Mouse (Mus musculus) liver, adult 2 months (tissue): ENCODE data around the gene Styx. TPM values are rescaled to one million over a fixed set of nuclear protein-coding genes. Genes with fewer than 3 reads are reported as not detected.

ENCODE experiments used
- DNase-seq: peaks from one replicate; pipeline ENCODE4 v3.0.0-alpha.2; 2011; ENCODE audit warnings: low read depth, low spot score; ENCODE audit errors: extremely low read depth
- H3K27ac ChIP-seq: fragments of 200-500 bp; replicated peaks from 2 replicates; pipeline ENCODE4 v1.5.1; 2012; ENCODE audit warnings: low read depth, mild to moderate bottlenecking, control low read depth, inconsistent platforms, low read length; ENCODE audit not compliant: insufficient read depth
- H3K27me3 ChIP-seq: fragments of 200-500 bp; 2 replicates; pipeline ENCODE4 v1.6.1; 2012; ENCODE audit warnings: mild to moderate bottlenecking, moderate library complexity, low read length, inconsistent platforms; ENCODE audit not compliant: control insufficient read depth, insufficient read depth
- H3K36me3 ChIP-seq: fragments of 200-500 bp; 2 replicates; pipeline ENCODE4 v1.6.1; 2012; ENCODE audit warnings: low read length, inconsistent platforms; ENCODE audit not compliant: control insufficient read depth, insufficient read depth
- H3K4me1 ChIP-seq: fragments of 200-500 bp; 2 replicates; pipeline ENCODE4 v1.6.1; 2011; ENCODE audit warnings: low read length; ENCODE audit not compliant: control insufficient read depth, insufficient read depth
- H3K4me3 ChIP-seq: fragments of 200-500 bp; 2 replicates; pipeline ENCODE4 v1.5.1; 2011; ENCODE audit warnings: low read depth, mild to moderate bottlenecking, control low read depth, low read length, moderate library complexity; ENCODE audit not compliant: insufficient read depth
- H3K79me2 ChIP-seq: fragments of 200-500 bp; 2 replicates; pipeline ENCODE4 v1.6.1; 2012; ENCODE audit warnings: inconsistent platforms, mild to moderate bottlenecking, low read length, moderate library complexity; ENCODE audit not compliant: control insufficient read depth, insufficient read depth
- H3K9ac ChIP-seq: fragments of 200-500 bp; 2 replicates; pipeline ENCODE4 v1.6.1; 2012; ENCODE audit warnings: low read depth, mild to moderate bottlenecking, control low read depth, inconsistent platforms, low read length
- CTCF ChIP-seq: fragments of 200-500 bp; IDR thresholded peaks from 2 replicates; pipeline ENCODE4 v1.5.1; 2011; ENCODE audit warnings: low read depth, low read length, control low read depth
- POLR2A ChIP-seq: fragments of 200-500 bp; IDR thresholded peaks from 2 replicates; pipeline ENCODE4 v1.6.1; 2011; ENCODE audit warnings: low read length, control low read depth; ENCODE audit not compliant: insufficient read depth; ENCODE audit errors: extremely low read depth
- WGBS: fragments of 180-500 bp; shearing (Covaris S2); methylation state at CpG from one replicate; pipeline ENCODE4 v1.1.7; 2018; 5-methylcytosine and 5-hydroxymethylcytosine counted together
- polyA plus RNA-seq: library from polyadenylated mRNA; depleted of rRNA; stranded (reverse); fragments of >200 nt; gene quantifications from 2 replicates; pipeline ENCODE4 v1.2.3, GENCODE M21; 2012
- total RNA-seq: library from RNA; depleted of rRNA; stranded (reverse); fragments of >200 nt; gene quantifications from 2 replicates; pipeline ENCODE4 v1.2.3, GENCODE M21; 2014

Gene Styx
- total and polyA plus RNA-seq, 2 experiments = 1.4 to 5.3 TPM

GRCm38 (mm10) chr14:45455651-45456501 is 105.0 kb downstream of the Styx start:
- H3K4me1 ChIP-seq = peaks cover 7% of the 10 kb centered on the region
- TF ChIP-seq CTCF = no peak
- no peak for TF ChIP-seq POLR2A
- H3K27me3 ChIP-seq = no peaks in the 10 kb centered on the region
- no peak overlapping the region for H3K4me3 ChIP-seq
- peak; percentile 33 for DNase-seq
- peaks cover 21% of the 10 kb centered on the region for H3K36me3 ChIP-seq
- WGBS = 41% methylated on average over 12 of the region's 12 CpGs
- peak overlapping the region; percentile 67 for H3K27ac ChIP-seq
- no peaks in the 10 kb centered on the region; the same call in 1 of the 2 replicates for H3K79me2 ChIP-seq
- H3K9ac ChIP-seq = no peak overlapping the region

DNA sequence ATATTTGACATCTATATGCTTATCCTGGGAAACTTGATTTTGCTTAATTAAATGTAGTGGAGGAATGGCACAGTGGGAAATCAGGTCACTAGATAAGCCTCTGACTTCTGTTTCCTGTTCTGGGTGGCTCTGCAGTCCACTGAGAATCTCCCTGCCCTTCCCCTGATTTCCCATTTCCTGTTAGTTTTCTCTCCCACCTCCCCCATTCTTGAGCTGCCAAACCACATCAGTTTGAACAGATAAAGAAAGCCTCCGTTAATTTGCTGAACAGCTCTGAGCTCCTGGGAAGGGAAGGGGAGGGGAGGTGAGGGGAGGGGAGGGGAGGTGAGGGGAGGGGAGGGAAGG is 105.6 kb downstream of the Styx start:
- Histone ChIP-seq H3K36me3 (peaks cover 26% of the 10 kb centered on the region), H3K4me3 (no peak overlapping the region), H3K4me1 (peaks cover 7% of the 10 kb centered on the region), H3K27ac (no peak overlapping the region), H3K9ac (no peak overlapping the region), H3K79me2 (no peaks in the 10 kb centered on the region; the same call in 1 of the 2 replicates), H3K27me3 (no peaks in the 10 kb centered on the region)
- 0% methylated on average over 1 of the region's 1 CpGs for WGBS
- TF ChIP-seq POLR2A = no peak
- TF ChIP-seq CTCF = no peak
- peak; percentile 58 for DNase-seq

DNA sequence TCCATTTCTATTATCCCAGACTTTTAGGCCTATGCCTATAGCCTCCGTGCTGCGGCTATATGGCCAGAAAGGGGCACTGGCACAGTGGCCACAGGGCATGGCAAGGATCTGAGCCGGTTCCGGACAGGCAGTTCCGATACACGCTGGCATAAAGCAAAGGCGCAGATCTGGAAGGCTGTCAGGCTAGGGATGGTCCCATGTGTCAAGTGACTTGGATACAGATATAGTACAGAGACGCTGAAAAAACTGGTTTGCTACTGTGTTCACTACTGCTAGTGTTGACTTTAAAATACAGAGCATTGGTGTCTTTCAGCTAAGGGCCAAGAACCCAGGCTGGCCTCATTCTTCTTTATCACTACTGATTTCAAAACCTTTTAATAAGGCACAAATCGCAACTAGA is 106.1 kb downstream of the Styx start:
- no peaks in the 10 kb centered on the region for H3K27me3 ChIP-seq
- H3K27ac ChIP-seq = peak overlapping the region; percentile 53; the same call in 1 of the 2 replicates
- H3K4me1 ChIP-seq = peaks cover 7% of the 10 kb centered on the region
- 74% methylated on average over 9 of the region's 9 CpGs for WGBS
- no peak overlapping the region for H3K9ac ChIP-seq
- no peak overlapping the region for H3K4me3 ChIP-seq
- H3K79me2 ChIP-seq = no peaks in the 10 kb centered on the region; the same call in 1 of the 2 replicates
- TF ChIP-seq POLR2A = no peak
- H3K36me3 ChIP-seq = peaks cover 32% of the 10 kb centered on the region
- DNase-seq = peak; percentile 47

DNA sequence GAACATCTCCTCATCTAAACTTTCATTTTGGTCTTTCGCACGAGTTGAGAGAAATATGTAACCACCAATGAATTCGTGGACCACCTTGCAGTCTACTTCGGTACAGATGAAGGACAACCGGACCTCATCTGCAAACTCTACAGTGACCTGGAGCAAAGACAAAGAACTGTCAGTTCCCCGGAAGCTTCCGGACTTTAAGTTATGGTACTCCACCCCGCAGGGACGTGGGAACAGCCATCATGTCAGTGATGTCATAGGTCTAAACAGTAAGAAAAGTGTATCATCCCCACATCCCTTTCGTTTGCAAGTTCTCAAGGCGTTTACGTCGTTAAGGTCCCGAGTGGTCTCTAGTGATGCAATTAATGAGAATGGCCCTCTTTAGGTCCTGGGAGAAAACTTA is 109.0 kb downstream of the Styx start:
- H3K9ac ChIP-seq = no peak overlapping the region
- WGBS = 93% methylated on average over 14 of the region's 14 CpGs
- TF ChIP-seq CTCF (no peak), POLR2A (no peak)
- H3K79me2 ChIP-seq = no peaks in the 10 kb centered on the region; the same call in 1 of the 2 replicates
- H3K27ac ChIP-seq = no peak overlapping the region
- peaks cover 7% of the 10 kb centered on the region; the same call in 1 of the 2 replicates for H3K4me1 ChIP-seq
- no peak for DNase-seq
- H3K36me3 ChIP-seq = peaks cover 56% of the 10 kb centered on the region
- H3K27me3 ChIP-seq = no peaks in the 10 kb centered on the region
- H3K4me3 ChIP-seq = no peak overlapping the region

- no peak overlapping the region for H3K27ac ChIP-seq
- no peak for TF ChIP-seq CTCF
- TF ChIP-seq POLR2A = no peak
- H3K79me2 ChIP-seq = no peaks in the 10 kb centered on the region; the same call in 1 of the 2 replicates
- H3K4me3 ChIP-seq = no peak overlapping the region
- no peak for DNase-seq
- no peak overlapping the region for H3K9ac ChIP-seq
- H3K4me1 ChIP-seq = peaks cover 7% of the 10 kb centered on the region; the same call in 1 of the 2 replicates
- 94% methylated on average over 10 of the region's 10 CpGs for WGBS
- H3K36me3 ChIP-seq = peaks cover 61% of the 10 kb centered on the region
- no peaks in the 10 kb centered on the region for H3K27me3 ChIP-seq
Observed at GRCm38 (mm10) chr14:45460491-45460890, 109.6 kb downstream of the Styx start.

- peaks cover 72% of the 10 kb centered on the region for H3K36me3 ChIP-seq
- no peaks in the 10 kb centered on the region; the same call in 1 of the 2 replicates for H3K79me2 ChIP-seq
- no peak overlapping the region for H3K4me3 ChIP-seq
- 93% methylated on average over 6 of the region's 6 CpGs for WGBS
- H3K27me3 ChIP-seq = no peaks in the 10 kb centered on the region
- DNase-seq = no peak
- H3K4me1 ChIP-seq = peaks cover 4% of the 10 kb centered on the region; the same call in 1 of the 2 replicates
- TF ChIP-seq POLR2A (no peak), CTCF (no peak)
- H3K9ac ChIP-seq = no peak overlapping the region
- H3K27ac ChIP-seq = no peak overlapping the region
Observed at GRCm38 (mm10) chr14:45461945-45462344, 111.1 kb downstream of the Styx start.
